Mouse (Mus musculus) adrenal gland, postnatal 14 days (tissue): ENCODE data around the gene Ncapd2. TPM values are rescaled to one million over a fixed set of nuclear protein-coding genes. Genes with fewer than 3 reads are reported as not detected.

ENCODE experiments used
- DNase-seq: peaks from one replicate; pipeline ENCODE4 v3.0.0; 2021; ENCODE audit warnings: mixed read lengths
- long read RNA-seq, 2 experiments: library from polyadenylated mRNA; stranded (forward); transcript quantifications; one replicate each; pipeline ENCODE4 v2.0.0; 2021
- total RNA-seq: library from RNA; stranded (reverse); gene quantifications from 2 replicates; pipeline ENCODE4 v1.2.3, GENCODE M21; 2021

Gene Ncapd2
- 43.2 and 45.2 TPM in 2 replicates for total RNA-seq
- long read RNA-seq, experiment 1, full-length matches to known transcripts, result 16 of 38 reads
- long read RNA-seq, experiment 1, partial matches to known transcripts, result 20 of 38 reads
- long read RNA-seq, experiment 1, other reads (novel, unspliced or antisense), result 2 of 38 reads
- long read RNA-seq, experiment 2, full-length matches to known transcripts, result 5 of 19 reads
- long read RNA-seq, experiment 2, partial matches to known transcripts, result 13 of 19 reads
- long read RNA-seq, experiment 2, other reads (novel, unspliced or antisense), result 1 of 19 reads

DNA sequence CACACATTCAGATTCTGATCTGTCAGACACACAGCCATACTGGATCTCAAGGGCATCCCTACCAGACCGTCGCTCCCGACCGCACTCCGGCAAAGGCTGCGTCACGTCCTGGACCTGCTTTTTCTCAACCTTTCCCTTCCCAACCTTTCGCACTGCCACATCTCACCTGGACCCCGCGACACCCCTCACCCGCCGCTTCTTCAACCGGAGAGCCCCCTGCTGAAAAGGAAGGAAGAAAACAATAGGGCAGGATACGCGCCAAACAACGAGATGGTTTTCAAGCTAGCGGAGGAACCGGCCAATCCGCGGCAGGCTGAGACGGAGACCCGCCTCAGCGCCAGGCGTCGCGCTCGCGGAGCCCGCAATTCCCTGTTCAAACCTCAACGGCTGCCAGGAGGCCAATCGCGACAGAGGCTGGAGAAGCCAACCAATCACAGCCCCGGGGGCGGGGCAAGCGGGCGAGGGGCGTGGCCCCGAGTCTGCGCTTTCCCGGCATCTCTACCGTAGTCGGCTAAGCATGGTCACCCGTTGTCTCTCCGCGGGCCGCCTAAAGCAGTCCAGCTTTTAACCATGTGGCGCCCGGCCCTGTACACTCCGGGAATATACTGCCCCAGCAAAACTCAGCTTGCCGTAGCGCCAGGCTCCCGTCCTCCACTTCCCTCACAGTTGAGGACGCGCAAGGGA, at the start of gene Ncapd2, which contains the start of gene Mrpl51:
TSS of gene Ncapd2 (minus strand) at position 370 of the 684 bp plus-strand sequence.
TSS of gene Mrpl51 (plus strand) at position 470 of the 684 bp plus-strand sequence.
- peak; percentile 98 for DNase-seq

DNA sequence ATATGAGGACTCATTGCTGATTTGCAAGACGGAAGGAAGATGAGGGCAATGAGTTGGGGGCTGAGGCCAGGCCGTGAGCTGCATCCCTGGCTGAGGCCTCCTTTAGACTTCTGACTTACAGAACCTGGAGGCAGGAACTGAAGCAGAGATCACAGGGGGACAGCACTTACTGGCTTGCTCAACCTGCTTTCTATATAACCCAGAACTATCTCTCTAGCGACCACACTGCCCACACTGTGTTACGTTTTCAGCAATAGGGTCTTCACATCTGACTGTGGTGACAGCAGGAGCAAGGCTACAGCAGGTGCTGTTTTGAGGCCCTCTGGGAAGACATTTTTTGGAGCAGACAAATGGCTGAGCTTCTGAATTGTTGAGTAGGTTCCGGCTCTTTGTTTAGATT, 49.1 kb upstream of the Ncapd2 start:
- DNase-seq, result no peak

DNA sequence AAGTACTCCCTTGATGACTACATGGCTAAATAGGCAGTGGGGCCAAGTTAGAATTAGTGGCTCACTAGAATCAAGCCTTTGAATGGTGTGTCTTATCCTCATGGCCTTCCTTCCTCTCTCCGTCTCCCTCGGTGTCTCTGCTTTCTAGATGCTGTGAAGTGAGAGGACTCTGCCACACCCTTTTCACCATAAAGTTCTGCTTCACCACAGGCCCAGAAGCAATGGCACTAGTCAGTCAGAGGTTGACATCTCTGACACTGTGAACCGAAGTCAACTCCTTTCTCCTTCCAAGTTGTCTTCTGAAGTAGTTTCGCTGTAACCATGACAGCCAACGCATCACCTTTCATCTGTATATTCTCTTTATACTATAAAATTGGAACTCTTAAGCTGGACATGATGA, 48.0 kb upstream of the Ncapd2 start:
- DNase-seq, result no peak

DNA sequence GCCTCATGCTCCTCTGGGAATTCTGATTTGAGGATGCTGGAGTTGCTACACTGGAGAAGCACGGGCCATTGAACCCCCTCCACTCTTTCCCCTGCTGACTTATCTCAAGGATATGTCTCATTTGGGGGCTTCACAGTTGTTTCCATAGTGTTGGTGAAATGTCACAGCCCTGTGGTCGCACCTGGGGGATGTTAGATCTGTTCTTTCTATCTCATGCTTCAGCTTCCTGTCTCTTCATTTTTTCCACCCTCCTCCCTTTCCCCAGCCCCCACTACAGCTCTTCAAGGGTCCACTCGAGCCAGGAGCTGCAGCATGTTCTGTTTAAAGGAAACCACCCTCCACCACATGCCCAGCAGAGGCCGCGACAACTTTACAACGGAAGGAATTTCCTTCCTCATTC, 46.9 kb upstream of the Ncapd2 start:
- no peak for DNase-seq

DNA sequence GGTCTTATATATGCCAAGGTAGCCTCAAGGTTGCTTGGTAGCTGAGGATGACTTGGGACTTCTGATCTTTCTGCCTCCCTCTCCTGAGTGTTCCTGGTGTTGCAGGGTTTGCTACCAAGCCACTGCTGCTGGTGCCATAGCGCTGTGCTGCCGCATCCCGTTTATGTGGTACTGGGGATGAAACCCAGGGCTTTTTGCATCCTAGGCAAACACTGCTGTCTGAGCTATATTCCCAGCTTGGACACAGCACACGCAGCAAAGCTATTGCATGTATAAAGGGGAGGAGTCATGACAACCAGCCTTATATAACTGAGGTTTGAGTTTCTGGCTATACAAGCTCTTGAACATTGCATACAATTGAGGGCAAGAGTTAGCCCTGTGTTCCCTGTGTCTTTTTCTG, 45.9 kb upstream of the Ncapd2 start:
- DNase-seq, result peak; percentile 4

DNA sequence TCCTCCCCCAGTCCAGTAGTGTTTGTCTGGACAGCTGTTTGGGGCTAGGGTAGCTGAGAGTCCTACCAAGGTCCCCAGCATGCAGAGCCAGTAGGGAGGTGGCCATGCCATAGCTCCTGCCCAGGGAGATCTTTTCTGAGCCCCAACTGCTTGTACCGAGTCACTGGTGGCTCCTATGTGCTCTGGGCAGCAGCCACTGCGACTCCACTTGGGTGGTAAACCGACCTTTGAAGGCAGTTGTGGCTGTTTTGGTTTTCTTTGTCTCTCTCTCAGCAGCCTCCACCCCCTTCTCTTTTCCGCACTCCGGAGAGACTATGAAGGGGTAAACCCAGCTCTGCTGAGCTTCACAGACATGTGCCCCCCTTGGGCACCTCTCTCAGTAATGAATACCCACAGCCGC, 45.3 kb upstream of the Ncapd2 start, which contains the start of gene Cd27:
TSS of gene Cd27 (minus strand) at position 229 of the 400 bp plus-strand sequence.
- peak; percentile 5 for DNase-seq

DNA sequence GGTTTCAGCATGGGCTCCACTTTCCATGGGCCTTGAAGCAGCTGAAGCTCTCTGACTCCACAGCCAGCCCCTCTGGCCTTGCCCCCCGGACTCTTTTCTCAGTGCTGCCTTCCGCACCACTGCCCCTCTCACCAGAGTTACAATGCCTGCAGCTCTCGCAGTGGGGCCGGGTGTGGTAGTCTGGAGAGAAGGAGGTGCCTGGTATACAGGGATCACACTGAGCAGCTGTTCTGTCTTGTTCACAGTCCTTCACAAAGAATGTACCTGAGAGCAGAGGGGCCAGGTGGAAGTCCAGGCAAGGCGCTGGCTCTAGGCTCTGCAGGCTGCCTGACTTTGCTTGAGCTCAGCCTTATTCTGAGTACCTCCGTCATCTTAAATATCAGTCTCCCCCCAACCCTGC, 44.8 kb upstream of the Ncapd2 start:
- no peak for DNase-seq

DNA sequence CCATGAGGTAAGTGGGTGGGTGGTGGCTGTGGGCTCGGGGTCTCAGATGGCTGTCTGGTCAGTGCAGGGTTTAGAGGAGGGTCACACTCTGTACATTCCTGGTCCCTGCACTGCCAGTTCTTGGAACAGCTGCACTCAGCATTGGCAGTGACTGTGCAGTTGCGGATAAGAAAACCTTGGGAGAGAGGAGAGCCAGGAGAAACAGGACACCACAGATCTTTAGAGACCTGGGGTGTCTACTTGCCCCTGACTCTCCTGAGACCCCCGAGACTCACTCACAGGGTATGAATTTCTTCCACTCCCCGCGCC, 43.0 kb upstream of the Ncapd2 start:
- DNase-seq, result no peak

DNA sequence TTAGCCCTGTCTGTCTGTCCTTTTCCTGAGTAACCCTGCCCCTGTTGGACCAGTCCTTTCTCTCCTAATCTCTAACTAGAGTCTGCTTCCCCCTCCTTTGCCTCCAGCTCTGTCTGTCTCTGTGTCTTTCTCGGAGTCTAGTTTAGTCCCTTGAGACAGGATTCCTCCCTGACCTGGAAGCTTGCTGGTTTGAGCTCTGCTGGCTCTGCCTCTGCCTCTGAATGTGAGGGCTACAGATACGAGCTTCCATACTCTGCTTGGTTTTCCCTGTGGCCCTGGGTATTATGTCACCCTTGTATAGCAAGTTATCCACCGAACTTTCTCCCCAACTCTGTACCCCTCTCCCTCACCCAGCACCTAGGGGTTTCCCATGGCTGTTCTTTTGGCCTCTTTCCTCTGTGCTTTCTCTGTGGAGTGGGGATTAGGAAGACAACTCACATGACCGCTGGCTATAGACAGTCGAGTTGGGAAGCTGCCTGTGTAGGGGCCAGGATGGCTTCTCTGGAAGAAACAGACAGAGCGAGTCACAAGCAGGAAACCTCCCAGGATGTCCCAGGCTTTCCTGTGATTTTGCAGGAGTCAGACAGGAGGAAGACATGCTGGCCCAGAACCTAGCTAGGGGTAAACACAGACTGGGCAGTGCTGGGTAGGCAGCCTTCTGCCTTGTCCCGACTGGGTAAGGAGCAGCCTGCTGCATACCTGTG, 42.5 kb upstream of the Ncapd2 start:
- DNase-seq, result peak; percentile 17

DNA sequence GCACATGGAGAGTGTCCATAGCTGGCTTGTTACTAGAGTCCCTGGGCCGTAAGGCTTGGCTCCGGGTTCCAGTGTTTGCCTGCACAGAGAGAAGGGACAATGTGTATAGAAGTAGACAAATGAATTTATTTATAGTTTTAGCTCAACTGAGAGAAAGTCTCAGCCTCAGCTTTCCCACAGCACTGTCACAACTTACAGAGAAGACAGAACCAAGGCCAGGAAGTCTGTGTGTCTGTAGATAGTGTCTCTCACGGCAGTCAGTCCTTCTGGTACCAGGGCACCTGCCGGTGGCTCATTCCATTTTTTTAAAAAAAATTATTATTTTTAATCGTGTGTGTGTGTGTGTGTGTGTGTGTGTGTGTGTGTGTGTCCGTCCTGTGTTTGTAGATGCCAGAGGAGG, 41.0 kb upstream of the Ncapd2 start:
- DNase-seq, result no peak

DNA sequence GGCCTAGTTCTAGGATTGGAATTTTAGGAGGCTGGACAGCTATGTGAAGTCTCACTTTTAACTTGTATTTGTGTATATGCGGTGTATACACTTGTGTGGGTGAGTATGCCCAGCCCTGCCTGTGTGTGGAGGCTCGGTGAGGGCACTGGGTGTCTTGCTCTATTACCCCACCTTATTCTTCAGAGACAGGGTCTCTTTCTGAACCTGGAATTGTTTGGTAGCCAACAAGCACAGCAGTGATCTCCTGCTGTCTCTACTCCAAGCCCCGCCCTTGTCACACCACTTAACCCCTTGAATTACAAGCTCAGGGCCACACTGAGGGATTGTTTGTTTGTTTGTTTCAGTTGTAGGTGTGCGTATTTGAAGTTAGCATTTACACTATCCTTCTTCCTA, 40.5 kb upstream of the Ncapd2 start:
- no peak for DNase-seq

DNA sequence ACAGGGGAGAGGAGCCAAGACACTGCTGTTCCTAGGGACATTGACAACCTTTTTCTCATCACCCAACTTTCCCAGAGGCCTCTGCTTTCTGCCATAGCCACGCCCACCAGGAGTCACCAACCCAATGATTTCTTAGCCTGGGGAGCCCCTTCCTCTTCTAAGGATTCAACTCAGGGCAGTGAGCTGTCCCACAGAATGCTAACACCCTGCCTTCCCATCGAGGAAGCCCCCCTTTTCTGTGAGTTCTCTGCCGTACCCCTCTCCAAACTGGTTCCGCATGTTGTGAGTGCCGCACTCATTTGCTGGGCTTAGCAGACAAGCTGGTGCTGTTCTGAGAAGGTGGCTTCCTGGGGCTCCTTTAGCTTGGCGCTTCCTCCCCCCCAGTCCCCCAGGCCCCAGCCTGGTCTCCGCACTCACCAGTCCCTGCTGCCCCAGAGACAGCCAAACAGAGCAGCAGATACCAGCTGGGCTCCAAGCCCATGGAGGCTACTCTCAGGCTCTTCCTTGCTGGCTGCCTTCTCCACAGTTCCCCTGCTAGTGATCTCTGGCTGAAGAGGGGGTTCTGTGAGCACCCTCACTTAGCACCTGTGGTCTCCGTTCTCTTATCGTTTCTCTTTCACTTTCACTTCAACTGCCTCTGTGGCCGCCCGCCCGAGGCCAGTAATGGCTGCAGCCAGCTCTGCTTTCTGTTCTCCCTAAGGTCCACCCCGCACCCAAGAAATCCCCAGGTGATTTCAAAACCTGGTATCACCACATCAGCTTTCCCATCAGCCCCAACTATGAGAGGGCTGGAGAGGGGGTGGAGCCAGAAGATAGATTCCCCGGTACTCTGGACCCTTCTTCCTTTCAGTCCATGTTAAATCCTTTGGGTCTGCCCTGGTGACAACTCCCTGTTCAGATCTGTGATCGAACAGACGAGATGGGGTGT, 39.9 kb upstream of the Ncapd2 start, which contains the start of gene Tapbpl:
TSS of gene Tapbpl (minus strand) at position 744 of the 928 bp plus-strand sequence.
- DNase-seq, result peak; percentile 81

DNA sequence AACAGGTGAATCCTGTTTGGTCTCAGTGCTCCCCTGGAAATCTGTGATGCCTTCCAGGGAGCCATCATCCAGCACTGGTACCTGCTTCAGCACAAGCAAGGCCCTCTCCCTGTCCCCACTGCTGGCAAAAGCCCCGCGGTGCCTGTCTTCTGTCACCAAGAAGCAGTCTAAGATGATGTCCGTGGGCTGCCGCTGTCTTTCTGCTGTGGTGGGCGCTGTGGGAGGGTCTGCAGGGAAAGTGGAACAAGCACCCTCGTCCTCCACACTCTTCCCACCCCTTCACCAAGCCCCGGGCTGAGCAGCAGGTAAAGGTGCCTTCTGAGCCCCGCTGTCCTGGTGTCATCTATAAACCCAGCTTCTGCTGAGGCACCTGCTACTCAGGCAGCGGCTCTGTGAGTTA, 39.1 kb upstream of the Ncapd2 start:
- DNase-seq, result no peak

DNA sequence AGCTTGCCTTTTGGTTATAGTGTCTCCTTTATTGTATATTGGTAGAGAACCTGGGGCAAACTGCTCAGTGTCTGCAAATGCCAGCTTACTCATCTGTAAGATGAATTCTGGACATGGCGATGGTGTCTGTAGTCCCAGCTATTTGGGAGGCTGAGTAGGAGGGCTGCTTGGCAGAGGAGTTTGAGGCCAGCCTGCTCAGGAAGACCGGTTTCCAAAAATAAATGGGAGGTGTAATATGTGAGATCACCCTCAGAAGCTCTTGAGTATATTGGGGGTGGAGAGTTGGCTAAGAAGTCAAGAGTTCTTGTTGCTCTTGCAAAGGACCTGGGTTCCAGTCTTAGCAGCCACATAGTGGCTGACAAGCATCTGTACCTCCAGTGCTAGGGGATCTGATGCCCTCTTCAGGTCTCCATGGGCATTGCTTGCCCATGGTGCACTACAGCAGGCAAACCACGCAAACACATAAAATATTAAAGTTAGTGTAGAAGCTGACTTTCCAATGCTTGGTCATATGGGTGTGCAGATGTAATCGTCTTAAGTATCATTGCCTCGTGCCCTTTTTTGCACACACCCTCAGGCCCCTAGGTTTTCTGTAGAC, 34.1 kb upstream of the Ncapd2 start:
- no peak for DNase-seq

DNA sequence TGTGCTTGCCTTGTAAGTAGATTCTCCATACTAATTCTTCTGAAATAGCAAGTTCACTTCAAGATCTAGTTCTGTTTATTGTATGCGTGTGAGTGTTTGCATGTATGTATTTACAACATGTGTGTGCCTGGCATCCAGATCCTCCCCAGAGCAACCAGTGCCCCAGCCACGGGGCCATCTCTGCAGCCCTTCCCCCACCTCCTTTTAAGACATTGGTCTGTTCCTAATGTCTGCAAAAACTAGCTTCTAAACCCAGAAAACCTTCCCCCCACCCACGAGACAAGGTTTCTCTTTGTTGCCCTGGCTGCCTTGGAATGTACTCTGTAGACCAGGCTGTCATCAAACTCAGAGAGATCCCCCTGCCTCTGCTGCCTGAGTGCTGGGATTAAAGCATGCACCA, 31.1 kb upstream of the Ncapd2 start:
- DNase-seq, result no peak

DNA sequence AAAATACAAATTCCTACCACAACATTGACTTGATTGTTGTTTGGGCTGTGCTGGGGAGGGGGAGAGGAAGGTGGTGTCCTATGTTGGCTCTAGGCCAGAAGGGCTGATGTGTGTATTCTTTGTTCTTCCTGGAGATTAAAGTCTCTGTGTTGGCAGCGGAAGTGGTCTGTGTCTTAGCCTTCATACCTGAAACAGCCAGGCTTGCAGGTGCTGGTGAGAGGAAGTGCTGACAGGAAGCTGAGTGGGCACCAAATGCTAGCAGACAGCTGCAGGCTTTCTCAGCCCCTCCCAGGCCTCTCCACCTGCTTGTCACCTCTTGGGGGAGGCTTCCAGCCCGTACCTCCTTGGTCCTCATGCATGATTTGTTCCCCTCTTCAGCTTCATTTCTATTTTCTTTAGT, 30.6 kb upstream of the Ncapd2 start:
- peak; percentile 34 for DNase-seq

DNA sequence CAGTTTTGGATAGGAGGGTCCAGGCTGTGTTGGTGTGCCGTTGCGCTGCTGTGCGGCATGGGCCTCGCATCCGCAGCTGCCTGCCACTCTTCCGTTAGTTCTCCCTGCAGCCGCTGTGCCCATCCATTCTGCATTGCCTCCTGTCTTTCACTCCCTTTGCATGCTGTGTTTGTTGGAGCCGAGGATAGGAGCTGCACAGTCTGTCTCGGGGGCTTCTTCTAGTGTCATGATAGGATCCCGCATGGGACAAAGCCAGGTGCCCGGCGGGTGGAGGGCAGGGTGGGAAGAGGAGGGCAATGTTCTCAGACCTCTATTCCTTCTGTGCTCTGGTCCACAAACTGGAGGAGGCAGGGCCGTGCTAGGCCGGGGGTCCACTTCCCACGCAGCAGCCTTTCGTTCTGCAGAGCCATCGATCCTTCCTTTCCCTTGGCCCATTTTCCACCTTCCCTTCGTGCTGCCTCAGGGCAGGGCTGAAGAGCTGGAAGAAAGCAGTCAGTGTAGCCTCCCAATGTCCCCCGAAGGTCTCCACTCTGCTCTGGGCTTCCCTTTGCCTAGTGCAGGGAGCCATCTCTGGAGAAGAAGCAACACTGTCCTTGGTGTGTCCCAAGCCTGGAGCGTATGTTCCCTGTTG, 29.7 kb upstream of the Ncapd2 start:
- no peak for DNase-seq

DNA sequence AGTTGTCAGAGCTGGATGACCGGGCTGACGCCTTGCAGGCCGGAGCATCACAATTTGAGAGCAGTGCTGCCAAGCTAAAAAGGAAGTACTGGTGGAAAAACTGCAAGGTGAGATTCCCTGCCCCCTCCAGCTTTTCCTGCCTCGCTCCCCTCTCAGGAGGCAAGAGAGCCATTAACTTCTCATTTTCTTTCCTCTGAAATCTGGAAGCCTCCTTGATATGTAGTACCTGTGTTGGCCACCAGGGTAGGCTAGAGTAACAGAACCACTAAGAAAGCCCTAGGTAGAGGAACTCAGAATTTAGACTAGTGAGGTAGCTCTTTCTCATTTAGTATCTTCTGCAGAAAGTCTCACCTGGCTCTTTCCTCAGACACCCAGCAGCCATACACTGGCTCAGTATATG, 27.5 kb upstream of the Ncapd2 start:
- DNase-seq, result peak; percentile 72

DNA sequence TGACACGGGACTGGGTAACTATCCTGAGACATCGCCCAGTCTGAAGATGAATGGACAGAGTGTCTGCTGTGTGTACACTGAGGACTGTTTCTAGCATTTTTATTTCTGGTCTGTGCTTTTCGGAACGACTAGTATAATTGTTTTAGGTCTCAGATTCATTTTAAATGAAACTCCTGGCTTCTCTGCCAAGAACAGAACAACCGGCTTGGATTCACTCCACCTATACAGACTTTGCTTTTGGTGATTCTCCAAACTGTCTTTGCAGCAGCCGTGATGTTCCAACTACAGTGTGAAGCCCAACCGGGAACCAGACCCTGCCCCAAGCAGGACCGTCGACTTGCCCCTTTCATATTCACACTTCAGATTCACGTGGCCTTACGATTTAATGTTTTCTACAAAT, 26.4 kb upstream of the Ncapd2 start:
- no peak for DNase-seq

DNA sequence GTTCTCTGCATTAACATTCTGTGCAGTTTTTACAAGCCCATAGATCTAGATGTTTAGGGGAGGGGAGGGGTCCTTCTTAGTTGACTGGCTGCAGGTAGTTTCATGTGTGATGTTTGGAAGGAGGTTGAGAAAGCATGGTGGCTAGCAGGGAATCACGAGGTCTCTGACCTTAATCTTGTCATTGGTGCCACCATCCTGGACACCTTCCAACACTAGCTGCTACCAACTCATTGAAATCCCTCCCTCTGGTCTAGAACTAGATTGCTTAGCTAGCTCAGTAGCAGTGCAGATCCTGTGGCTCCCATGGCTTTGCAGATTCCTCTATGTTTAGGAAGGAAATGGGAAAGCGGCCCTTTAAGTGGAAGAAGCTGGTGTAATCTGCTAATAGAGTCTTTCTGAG, 25.4 kb upstream of the Ncapd2 start:
- DNase-seq, result peak; percentile 67
